Mouse (Mus musculus): Measurements from ENCODE around the gene Trove2.

- no peak for TF ChIP-seq CTCF (IDR thresholded peaks at IDR 0.05; ENCODE audit: insufficient read depth, low read depth, low read length)
- no peak for TF ChIP-seq POLR2A (IDR thresholded peaks at IDR 0.05; ENCODE audit: insufficient read depth, low read depth, low read length)
Observed at GRCm38 (mm10) chr1:143777558-143778218, 820 bp upstream of the Trove2 start.

Data from olfactory bulb, adult 2 months (tissue).